Mouse (Mus musculus) hindbrain, embryonic 15.5 days (tissue): ENCODE measurements at regions not wholly inside any gene's neighbourhood (a gene's known extent, or its start where the extent isn't known, plus 50 kb on each side); places are given as distances from the start of the nearest gene placed in this dataset.

ENCODE experiments used
- ATAC-seq: fragments of 200-750 bp; cut with Nextera tagmentation; 2 replicates; pipeline ENCODE4 v1.8.0; 2017; ENCODE audit warnings: low read depth, moderate number of reproducible peaks, moderate TSS enrichment; ENCODE audit not compliant: low FRiP score
- H3K27ac ChIP-seq: fragments of 300-500 bp; sonication (generic); replicated peaks from 2 replicates; pipeline ENCODE4 v1.5.1; 2015; ENCODE audit warnings: mild to moderate bottlenecking, inconsistent platforms
- H3K27me3 ChIP-seq: fragments of 300-500 bp; sonication (generic); 2 replicates; pipeline ENCODE4 v1.6.1; 2015; ENCODE audit warnings: control low read depth, inconsistent platforms
- H3K36me3 ChIP-seq: fragments of 300-500 bp; sonication (generic); 2 replicates; pipeline ENCODE4 v1.6.1; 2015; ENCODE audit warnings: control low read depth, inconsistent platforms
- H3K4me1 ChIP-seq: fragments of 300-500 bp; sonication (generic); replicated peaks from 2 replicates; pipeline ENCODE4 v1.6.1; 2015; ENCODE audit warnings: control low read depth, inconsistent platforms
- H3K4me2 ChIP-seq: fragments of 300-500 bp; sonication (generic); 2 replicates; pipeline ENCODE4 v1.6.1; 2015; ENCODE audit warnings: moderate library complexity, mild to moderate bottlenecking, inconsistent platforms
- H3K4me3 ChIP-seq: fragments of 300-500 bp; sonication (generic); 2 replicates; pipeline ENCODE4 v1.5.1; 2015; ENCODE audit warnings: mild to moderate bottlenecking, inconsistent platforms
- H3K9ac ChIP-seq: fragments of 300-500 bp; sonication (generic); 2 replicates; pipeline ENCODE4 v1.6.1; 2015; ENCODE audit warnings: inconsistent platforms
- H3K9me3 ChIP-seq: fragments of 300-500 bp; sonication (generic); 2 replicates; pipeline ENCODE4 v1.6.1; 2016; ENCODE audit warnings: control low read depth, inconsistent platforms
- WGBS: fragments of 180-500 bp; shearing (Covaris S2); methylation state at CpG from one replicate; pipeline ENCODE4 v1.1.7; 2015; 5-methylcytosine and 5-hydroxymethylcytosine counted together

- Histone ChIP-seq H3K27ac (no peak overlapping the region), H3K4me1 (peaks cover 4% of the 10 kb centered on the region; the same call in 1 of the 2 replicates), H3K9ac (peak overlapping the region; percentile 43; the same call in 1 of the 2 replicates), H3K9me3 (no peaks in the 10 kb centered on the region), H3K36me3 (no peaks in the 10 kb centered on the region), H3K4me3 (peak overlapping the region; percentile 50), H3K4me2 (peak overlapping the region; percentile 89), H3K27me3 (peaks cover 38% of the 10 kb centered on the region)
- WGBS: under 1% methylated on average over 40 of the region's 40 CpGs
- ATAC-seq: peak; percentile 69
Observed at GRCm38 (mm10) chr4:89524260-89525200, 154.7 kb upstream of the Dmrta1 start.

DNA sequence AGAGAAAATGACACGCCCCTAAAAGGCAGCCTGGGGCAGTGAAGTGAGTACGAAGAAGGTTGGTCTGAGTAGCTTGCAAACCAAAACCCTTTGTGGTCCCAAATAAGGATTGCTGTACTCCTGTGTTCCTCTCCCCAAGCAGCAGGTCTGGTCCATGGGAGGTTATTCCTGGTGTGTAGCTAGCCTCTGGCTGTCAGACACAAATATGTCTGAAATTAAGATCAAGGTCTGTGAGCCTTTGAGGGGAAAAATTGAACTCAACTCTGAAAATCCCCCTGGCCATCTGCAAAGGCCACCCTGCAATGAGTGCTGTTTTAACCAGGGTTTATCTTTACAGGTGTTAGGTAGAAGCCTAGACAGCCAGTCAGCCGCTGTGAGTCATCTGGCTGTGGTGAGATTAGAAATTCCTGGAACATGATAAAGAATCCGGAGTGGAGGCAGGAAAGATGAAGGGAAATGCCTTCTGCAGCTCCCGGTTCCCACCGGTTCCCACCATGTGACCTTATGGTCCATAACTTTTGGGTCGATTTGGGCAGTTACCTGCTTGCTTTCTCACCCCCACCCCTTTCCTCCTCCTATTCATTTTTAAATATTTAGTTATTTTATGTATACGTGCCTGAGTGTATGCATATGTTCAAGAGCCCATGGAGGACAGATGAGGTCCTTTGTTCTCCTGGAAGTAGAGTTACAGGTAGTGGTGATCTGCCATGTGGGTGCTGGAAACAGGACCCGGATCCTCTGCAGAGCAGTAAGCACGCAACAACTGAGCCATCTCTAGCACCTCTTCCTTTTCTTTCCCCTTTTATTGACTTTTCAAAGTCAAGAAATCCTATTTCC lies 155.6 kb upstream of the Dmrta1 start:
- no peak for ATAC-seq
- Histone ChIP-seq H3K9ac (no peak overlapping the region), H3K27ac (no peak overlapping the region), H3K4me2 (peak overlapping the region; percentile 89), H3K27me3 (peaks cover 34% of the 10 kb centered on the region), H3K36me3 (no peaks in the 10 kb centered on the region), H3K9me3 (no peaks in the 10 kb centered on the region), H3K4me1 (peaks cover 4% of the 10 kb centered on the region; the same call in 1 of the 2 replicates), H3K4me3 (peak overlapping the region; percentile 50)
- 16% methylated on average over 10 of the region's 10 CpGs for WGBS

DNA sequence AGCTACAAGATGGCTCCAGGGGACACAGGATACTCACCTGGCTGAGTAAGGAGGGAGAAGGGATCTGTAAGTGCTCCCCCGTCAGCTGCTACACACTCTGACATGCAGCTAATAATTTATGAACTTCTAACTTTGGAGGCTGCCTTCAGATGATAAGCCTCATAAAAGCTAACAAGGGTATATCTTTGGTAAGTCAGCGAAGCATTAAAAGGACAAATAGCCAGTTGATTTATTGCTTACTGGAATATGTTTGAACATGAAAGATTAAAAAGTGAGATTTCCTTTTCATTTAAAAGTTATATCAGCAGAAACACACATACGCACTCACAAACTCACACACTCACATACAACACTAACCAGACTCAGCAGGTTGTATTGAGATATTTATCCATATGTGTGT lies 161.2 kb upstream of the Dmrta1 start:
- Histone ChIP-seq H3K9me3 (no peaks in the 10 kb centered on the region), H3K27ac (no peak overlapping the region), H3K4me2 (no peak overlapping the region), H3K9ac (no peak overlapping the region), H3K4me1 (no peaks in the 10 kb centered on the region), H3K27me3 (peaks cover 10% of the 10 kb centered on the region), H3K4me3 (no peak overlapping the region), H3K36me3 (no peaks in the 10 kb centered on the region)
- WGBS: 84% methylated on average over 3 of the region's 3 CpGs
- no peak for ATAC-seq

DNA sequence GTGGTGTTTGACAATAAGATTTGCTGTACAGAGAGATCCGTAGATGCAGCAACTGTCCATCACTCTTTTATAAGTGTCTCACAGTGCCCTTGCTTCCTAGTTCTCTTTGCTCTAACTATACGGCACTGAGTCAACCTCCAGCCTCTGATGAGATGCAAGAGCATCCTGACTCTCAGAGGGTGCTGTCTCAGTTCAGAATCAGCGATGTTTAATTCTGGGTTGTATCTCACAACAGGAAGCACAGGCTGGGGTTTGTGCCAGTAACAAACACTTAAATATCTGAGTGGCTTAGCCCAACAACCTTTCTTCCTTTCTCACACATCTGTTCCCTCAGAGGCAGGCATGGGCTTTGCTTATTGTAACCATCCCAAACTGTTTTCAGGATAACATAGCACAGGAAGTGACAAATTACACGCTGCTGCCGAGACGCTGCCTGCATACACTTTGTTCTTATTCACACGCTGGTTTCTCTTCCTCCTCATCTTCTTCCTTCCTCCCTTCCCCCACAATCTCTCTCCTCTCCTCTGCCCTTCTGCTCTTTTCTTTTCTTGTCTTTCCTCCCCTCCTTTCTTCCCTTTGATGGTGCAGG lies 163.3 kb upstream of the Dmrta1 start:
- H3K4me2 ChIP-seq: no peak overlapping the region
- 38% methylated on average over 7 of the region's 7 CpGs for WGBS
- no peaks in the 10 kb centered on the region for H3K9me3 ChIP-seq
- H3K4me3 ChIP-seq: no peak overlapping the region
- no peak for ATAC-seq
- no peaks in the 10 kb centered on the region for H3K4me1 ChIP-seq
- H3K27me3 ChIP-seq: no peaks in the 10 kb centered on the region
- no peak overlapping the region for H3K27ac ChIP-seq
- no peaks in the 10 kb centered on the region for H3K36me3 ChIP-seq
- no peak overlapping the region for H3K9ac ChIP-seq

- WGBS: 85% methylated on average over 7 of the region's 7 CpGs
- H3K36me3 ChIP-seq: no peaks in the 10 kb centered on the region
- H3K9ac ChIP-seq: no peak overlapping the region
- H3K4me3 ChIP-seq: no peak overlapping the region
- no peaks in the 10 kb centered on the region for H3K4me1 ChIP-seq
- no peaks in the 10 kb centered on the region for H3K27me3 ChIP-seq
- H3K9me3 ChIP-seq: no peaks in the 10 kb centered on the region
- no peak overlapping the region for H3K4me2 ChIP-seq
- H3K27ac ChIP-seq: no peak overlapping the region
- ATAC-seq: no peak
Observed at GRCm38 (mm10) chr4:89514981-89515380, 164.3 kb upstream of the Dmrta1 start.

- no peaks in the 10 kb centered on the region for H3K36me3 ChIP-seq
- 87% methylated on average over 5 of the region's 5 CpGs for WGBS
- no peaks in the 10 kb centered on the region for H3K4me1 ChIP-seq
- H3K27ac ChIP-seq: no peak overlapping the region
- no peak for ATAC-seq
- no peak overlapping the region for H3K9ac ChIP-seq
- no peaks in the 10 kb centered on the region for H3K9me3 ChIP-seq
- H3K27me3 ChIP-seq: no peaks in the 10 kb centered on the region
- H3K4me2 ChIP-seq: no peak overlapping the region
- no peak overlapping the region for H3K4me3 ChIP-seq
Observed at GRCm38 (mm10) chr4:89510593-89510992, 168.6 kb upstream of the Dmrta1 start.

DNA sequence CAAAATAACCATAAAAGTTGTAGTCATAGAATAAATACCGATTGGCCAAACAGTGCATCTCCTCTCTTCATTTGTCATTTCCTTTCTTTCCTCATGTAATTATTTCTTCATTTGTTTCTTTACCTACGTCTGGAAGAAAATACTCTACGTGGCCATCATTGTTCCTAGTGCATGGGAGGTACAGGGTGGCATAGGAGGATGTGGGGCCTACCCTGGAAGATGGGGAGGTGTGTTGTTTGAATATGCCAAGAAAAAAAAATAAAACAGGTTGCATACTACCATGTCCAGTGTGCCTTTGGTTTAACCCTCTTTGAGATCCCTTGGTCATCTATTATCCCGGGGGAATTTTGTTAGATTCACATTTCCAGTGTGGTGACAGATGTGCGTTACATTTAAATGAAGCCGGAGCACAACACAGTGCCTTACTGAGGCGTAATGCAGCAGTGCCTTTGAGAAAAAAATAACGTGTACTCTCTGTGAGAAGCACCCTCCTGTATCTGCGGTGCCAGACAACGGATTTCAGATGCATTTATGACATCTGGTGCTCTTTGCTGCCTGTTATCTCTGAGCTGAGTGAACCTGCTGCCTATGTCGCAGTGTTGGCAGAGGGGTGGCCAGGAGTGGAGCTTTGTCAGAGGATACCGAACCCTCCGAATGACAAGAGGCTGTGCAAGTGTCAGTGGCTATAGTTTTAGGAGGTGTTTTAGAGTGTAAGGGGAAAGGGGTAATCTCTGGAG lies 169.4 kb upstream of the Dmrta1 start:
- Histone ChIP-seq H3K27me3 (no peaks in the 10 kb centered on the region), H3K4me1 (no peaks in the 10 kb centered on the region), H3K4me2 (no peak overlapping the region), H3K9ac (no peak overlapping the region), H3K9me3 (no peaks in the 10 kb centered on the region), H3K36me3 (no peaks in the 10 kb centered on the region), H3K27ac (no peak overlapping the region), H3K4me3 (no peak overlapping the region)
- 71% methylated on average over 13 of the region's 13 CpGs for WGBS
- ATAC-seq: no peak

DNA sequence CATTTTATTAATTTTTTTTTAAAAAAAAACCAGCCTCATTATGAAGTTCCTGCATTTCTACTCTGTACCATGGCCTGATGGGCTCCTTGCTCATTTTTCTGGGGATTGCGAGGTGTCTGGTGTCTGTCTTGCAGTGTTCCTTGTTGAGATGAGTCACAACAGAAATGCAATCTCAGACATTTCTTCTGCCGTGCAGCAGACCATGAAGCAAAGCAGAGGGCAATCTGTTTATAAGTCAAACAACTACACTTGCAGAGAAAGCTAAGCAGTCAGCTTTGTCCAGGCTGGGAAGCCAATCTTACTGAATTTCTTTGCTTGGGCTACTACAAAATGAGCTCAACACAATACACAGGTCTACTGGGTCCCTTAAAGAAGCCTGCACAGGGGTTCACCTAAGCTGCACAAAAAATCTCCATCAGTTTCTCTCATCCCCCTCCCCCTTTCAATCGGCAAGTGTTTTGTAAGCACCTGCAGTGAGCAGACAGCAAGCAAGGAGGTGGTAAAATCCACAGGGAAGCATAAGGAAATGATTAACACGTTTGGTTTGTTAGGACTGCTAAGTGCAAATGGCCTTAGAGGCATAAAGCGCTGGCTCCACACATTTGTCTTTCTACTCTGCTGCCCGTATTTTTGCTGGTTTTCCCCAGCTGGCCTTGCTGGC lies 171.0 kb upstream of the Dmrta1 start:
- Histone ChIP-seq H3K27me3 (no peaks in the 10 kb centered on the region), H3K4me3 (no peak overlapping the region), H3K27ac (no peak overlapping the region), H3K9ac (no peak overlapping the region), H3K4me1 (no peaks in the 10 kb centered on the region), H3K9me3 (no peaks in the 10 kb centered on the region), H3K4me2 (no peak overlapping the region), H3K36me3 (no peaks in the 10 kb centered on the region)
- no peak for ATAC-seq
- 29% methylated on average over 6 of the region's 6 CpGs for WGBS

DNA sequence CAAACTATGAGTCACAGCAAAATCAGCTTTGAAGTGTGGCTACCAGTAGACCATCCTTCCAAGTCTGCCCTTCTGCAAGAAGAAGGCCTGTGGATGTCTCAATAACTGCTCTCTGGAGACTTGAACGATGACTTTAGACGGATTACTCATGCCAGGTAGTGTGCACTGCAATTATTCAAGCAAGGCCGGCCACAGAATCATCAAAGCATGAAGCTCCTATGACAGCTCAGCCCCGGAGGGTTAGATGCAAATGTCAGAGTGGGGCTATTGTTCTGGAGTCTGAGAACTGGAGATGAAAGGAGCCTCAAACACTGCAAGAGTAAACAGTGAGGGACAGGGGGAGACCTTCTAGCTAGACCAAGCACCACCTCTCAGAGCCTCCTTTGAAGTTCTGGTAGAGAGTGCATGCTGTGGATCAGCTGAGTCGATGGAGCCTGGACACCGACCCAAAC lies 173.8 kb upstream of the Dmrta1 start:
- no peaks in the 10 kb centered on the region for H3K27me3 ChIP-seq
- H3K4me1 ChIP-seq: no peaks in the 10 kb centered on the region
- no peak overlapping the region for H3K27ac ChIP-seq
- H3K36me3 ChIP-seq: no peaks in the 10 kb centered on the region
- ATAC-seq: no peak
- WGBS: 14% methylated on average over 6 of the region's 6 CpGs
- no peak overlapping the region for H3K4me2 ChIP-seq
- H3K9me3 ChIP-seq: no peaks in the 10 kb centered on the region
- no peak overlapping the region for H3K9ac ChIP-seq
- H3K4me3 ChIP-seq: no peak overlapping the region

- Histone ChIP-seq H3K9me3 (no peaks in the 10 kb centered on the region), H3K4me3 (no peak overlapping the region), H3K4me1 (no peaks in the 10 kb centered on the region), H3K36me3 (no peaks in the 10 kb centered on the region), H3K27ac (no peak overlapping the region), H3K27me3 (no peaks in the 10 kb centered on the region), H3K9ac (no peak overlapping the region), H3K4me2 (no peak overlapping the region)
- ATAC-seq: no peak
- WGBS: 80% methylated on average over 4 of the region's 4 CpGs
Observed at GRCm38 (mm10) chr4:89500232-89500631, 179.0 kb upstream of the Dmrta1 start.

- no peak overlapping the region for H3K4me3 ChIP-seq
- WGBS: 89% methylated on average over 8 of the region's 8 CpGs
- no peaks in the 10 kb centered on the region for H3K9me3 ChIP-seq
- H3K4me1 ChIP-seq: no peaks in the 10 kb centered on the region
- H3K4me2 ChIP-seq: no peak overlapping the region
- no peak for ATAC-seq
- H3K27ac ChIP-seq: no peak overlapping the region
- no peak overlapping the region for H3K9ac ChIP-seq
- H3K36me3 ChIP-seq: no peaks in the 10 kb centered on the region
- no peaks in the 10 kb centered on the region for H3K27me3 ChIP-seq
Observed at GRCm38 (mm10) chr4:89490947-89491346, 180.1 kb upstream of the Cdkn2b start.
